ENCODE assay signal across 8 mouse cellular contexts in the genomic region with DNA sequence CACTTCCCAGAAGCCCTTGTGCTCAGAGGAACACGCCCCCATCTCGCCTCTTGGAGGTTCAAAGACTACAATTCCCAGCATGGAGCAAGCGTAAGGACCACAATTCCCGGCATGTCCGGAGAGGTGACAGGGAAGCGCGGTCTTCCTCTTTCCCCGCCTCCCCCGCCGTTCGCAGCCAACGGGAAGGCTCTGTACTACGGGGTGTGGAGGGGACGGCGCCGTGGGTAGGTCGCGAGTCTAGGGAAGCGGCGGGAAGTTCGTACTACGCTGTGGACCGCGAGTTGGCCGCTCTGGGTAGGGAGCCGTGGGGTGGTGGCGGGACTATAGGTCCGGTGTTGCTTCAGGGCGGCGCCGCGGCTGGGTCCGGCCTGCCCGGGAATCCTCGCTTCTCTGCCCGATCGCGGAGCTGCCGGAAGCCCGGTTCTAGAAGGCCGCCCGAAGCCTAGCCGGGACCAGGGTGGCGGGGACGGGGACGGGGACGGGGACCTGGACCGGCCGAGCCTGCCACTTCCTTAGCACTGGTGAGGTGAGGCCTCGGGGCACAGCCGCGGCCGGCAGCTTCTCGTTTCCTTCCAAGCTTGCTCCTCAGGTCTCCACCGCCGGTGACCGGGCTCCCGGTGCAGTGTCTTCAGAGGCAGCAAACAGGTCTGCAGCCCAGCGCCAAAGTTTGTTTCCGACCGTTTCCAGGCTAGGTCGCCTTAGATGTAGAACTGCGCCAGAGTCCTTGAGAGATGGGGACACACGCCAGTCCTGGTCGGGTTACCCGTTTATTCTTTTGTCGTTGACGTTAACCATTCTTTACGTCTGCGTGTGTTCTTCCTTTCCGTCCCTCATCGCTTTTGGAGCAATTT. TPM values are rescaled to one million over a fixed set of nuclear protein-coding genes. Genes with fewer than 3 reads are reported as not detected.
DNase-seq lines count a peak whose midpoint lies in the region; ATAC-seq lines count a peak whose summit lies in the region.

A gene (plus strand): TSS at position 164 of the 851 bp plus-strand sequence.

- H3K9ac ChIP-seq in heart, embryonic 13.5 days, result peak within 1 kb of the TSS; percentile 92
- peak within 1 kb of the TSS; percentile 93 for H3K9ac ChIP-seq in liver, embryonic 12.5 days
- H3K9ac ChIP-seq in stomach, embryonic 15.5 days, result peak within 1 kb of the TSS; percentile 71

- H3K4me3 ChIP-seq in brown adipose tissue, adult 24 weeks (ENCODE audit: insufficient read depth, low read depth, low read length), result peak within 1 kb of the TSS; percentile 76
- peak within 1 kb of the TSS; percentile 99 for H3K4me3 ChIP-seq in heart, embryonic 13.5 days
- peak within 1 kb of the TSS; percentile 92 for H3K4me3 ChIP-seq in liver, embryonic 12.5 days
- H3K4me3 ChIP-seq in stomach, embryonic 15.5 days (replicated peaks), result peak within 1 kb of the TSS; percentile 76

- H3K36me3 ChIP-seq in heart, embryonic 13.5 days, result peaks cover 6% of the 10 kb centered on the region; the same call in 1 of the 2 replicates
- H3K36me3 ChIP-seq in liver, embryonic 12.5 days, result peaks cover 21% of the 10 kb centered on the region
- no peaks in the 10 kb centered on the region for H3K36me3 ChIP-seq in stomach, embryonic 15.5 days

- H3K27ac ChIP-seq in brown adipose tissue, adult 24 weeks (replicated peaks; ENCODE audit: low read depth, low read length), result no peak within 1 kb of the TSS
- H3K27ac ChIP-seq in heart, embryonic 13.5 days (replicated peaks), result peak within 1 kb of the TSS; percentile 70
- peak within 1 kb of the TSS; percentile 88 for H3K27ac ChIP-seq in liver, embryonic 12.5 days
- peak within 1 kb of the TSS; percentile 69 for H3K27ac ChIP-seq in stomach, embryonic 15.5 days

- peak within 1 kb of the TSS; percentile 88 for H3K4me2 ChIP-seq in heart, embryonic 13.5 days
- H3K4me2 ChIP-seq in liver, embryonic 12.5 days, result peak within 1 kb of the TSS; percentile 67
- peak within 1 kb of the TSS; percentile 73 for H3K4me2 ChIP-seq in stomach, embryonic 15.5 days

- H3K9me3 ChIP-seq in heart, embryonic 13.5 days, result no peaks in the 10 kb centered on the region
- no peaks in the 10 kb centered on the region for H3K9me3 ChIP-seq in liver, embryonic 12.5 days (replicated peaks)
- no peaks in the 10 kb centered on the region for H3K9me3 ChIP-seq in stomach, embryonic 15.5 days

- DNase-seq in CD4-positive, CD25-positive, alpha-beta regulatory T cell, adult 2 months (ENCODE audit: low read depth, low spot score), result peak; percentile 92
- DNase-seq in fat pad, adult 2 months (ENCODE audit: extremely low read depth, low read depth, low spot score), result peak; percentile 84
- peak; percentile 97 for DNase-seq in kidney, postnatal 10 days
- peak; percentile 80 to 90 for DNase-seq in natural killer cell, adult 2 months (ENCODE audit: low spot score in 2 of 2)

- no peaks in the 10 kb centered on the region for H3K4me1 ChIP-seq in brown adipose tissue, adult 24 weeks (ENCODE audit: control insufficient read depth, insufficient read depth, insufficient read length, low read length)
- peaks cover 26% of the 10 kb centered on the region for H3K4me1 ChIP-seq in heart, embryonic 13.5 days
- peaks cover 61% of the 10 kb centered on the region for H3K4me1 ChIP-seq in liver, embryonic 12.5 days
- 0 out of 2 replicates have a peak, but pooled peaks cover 8% of the 10 kb centered on the region for H3K4me1 ChIP-seq in stomach, embryonic 15.5 days

- peak; percentile 98 for ATAC-seq in heart, embryonic 13.5 days (ENCODE audit: extremely low read depth, insufficient number of reproducible peaks, low FRiP score, low TSS enrichment)
- ATAC-seq in liver, embryonic 12.5 days, result peak; percentile 98
- peak; percentile 100 for ATAC-seq in stomach, embryonic 15.5 days (ENCODE audit: insufficient read depth, low FRiP score, low read depth)

- WGBS in heart, embryonic 13.5 days, result under 1% methylated on average over 72 of the region's 72 CpGs
- under 1% methylated on average over 72 of the region's 72 CpGs for WGBS in liver, embryonic 12.5 days (ENCODE audit: insufficient replicate concordance)
- WGBS in stomach, embryonic 15.5 days, result under 1% methylated on average over 70 of the region's 72 CpGs

- H3K27me3 ChIP-seq in heart, embryonic 13.5 days (replicated peaks), result no peaks in the 10 kb centered on the region
- no peaks in the 10 kb centered on the region for H3K27me3 ChIP-seq in liver, embryonic 12.5 days (replicated peaks)
- no peaks in the 10 kb centered on the region for H3K27me3 ChIP-seq in stomach, embryonic 15.5 days (replicated peaks)

RNA-seq across cellular contexts. Expression of the gene that starts here (rescaled TPM):
- polyA plus RNA-seq in brown adipose tissue, adult 24 weeks (2012; ENCODE audit: insufficient read depth, insufficient read length, missing spikeins), result 7.8 and 10.2 TPM in 2 replicates
- polyA plus RNA-seq in heart, embryonic 13.5 days (2015; fragmentation: Nextera tagmentation; extraction: Ambion mirVana), result 41.4 and 43.7 TPM in 2 replicates
- 136 and 141 TPM in 2 replicates for polyA plus RNA-seq in liver, embryonic 12.5 days (2016; fragmentation: Nextera tagmentation; extraction: Ambion mirVana)
- polyA plus RNA-seq in stomach, embryonic 15.5 days (2015; fragmentation: Nextera tagmentation; extraction: Ambion mirVana), result 64.3 and 68.9 TPM in 2 replicates
